Mouse (Mus musculus) layer of hippocampus, adult 18-20 months (tissue): ENCODE measurements at regions not wholly inside any gene's neighbourhood (a gene's known extent, or its start where the extent isn't known, plus 50 kb on each side); places are given as distances from the start of the nearest gene placed in this dataset.
A peak's percentile ranks its signal among the peaks of the same experiment; 100 is the strongest.

Experiments
- DNase-seq, 2 experiments: peaks; one replicate each; pipeline ENCODE4 v3.0.0; 2022; ENCODE audit warnings: low spot score in 2 of 2

- DNase-seq = peak; percentile 25 to 75
Observed at GRCm38 (mm10) chr1:145379739-145380138, 604.5 kb upstream of the Rgs18 start.

GRCm38 (mm10) chr1:145377031-145377430 lies 601.8 kb upstream of the Rgs18 start:
- no peak for DNase-seq

- DNase-seq = no peak
Observed at GRCm38 (mm10) chr1:145376069-145376468, 600.8 kb upstream of the Rgs18 start.

- no peak for DNase-seq
Observed at GRCm38 (mm10) chr1:145363796-145364195, 588.6 kb upstream of the Rgs18 start.

GRCm38 (mm10) chr1:145344821-145345220 lies 569.6 kb upstream of the Rgs18 start:
- no peak for DNase-seq

- DNase-seq = no peak
Observed at GRCm38 (mm10) chr1:145344356-145344755, 569.1 kb upstream of the Rgs18 start.

GRCm38 (mm10) chr1:145336879-145337278 lies 561.6 kb upstream of the Rgs18 start:
- no peak for DNase-seq

GRCm38 (mm10) chr1:145292931-145293330 lies 517.7 kb upstream of the Rgs18 start:
- DNase-seq = no peak
